Mouse (Mus musculus) heart, embryonic 16.5 days (tissue): ENCODE results near the gene Ifngr2. TPM values are rescaled to one million over a fixed set of nuclear protein-coding genes. Genes with fewer than 3 reads are reported as not detected.
A peak's percentile ranks its signal among the peaks of the same experiment; 100 is the strongest.

Experiments
- ATAC-seq: fragments of 200-750 bp; cut with Nextera tagmentation; replicated peaks from 2 replicates; pipeline ENCODE4 v1.8.0; 2017; ENCODE audit warnings: moderate number of reproducible peaks; ENCODE audit not compliant: insufficient read depth, low FRiP score; ENCODE audit errors: extremely low read depth
- H3K27ac ChIP-seq: fragments of 300-500 bp; sonication (generic); 2 replicates; pipeline ENCODE4 v1.5.1; 2014; ENCODE audit warnings: mild to moderate bottlenecking, low read length, control low read depth, moderate library complexity
- H3K27me3 ChIP-seq: fragments of 300-500 bp; sonication (generic); 2 replicates; pipeline ENCODE4 v1.6.1; 2014; ENCODE audit warnings: low read length, mixed read lengths; ENCODE audit not compliant: control insufficient read depth, insufficient read depth
- H3K36me3 ChIP-seq: fragments of 300-500 bp; sonication (generic); 2 replicates; pipeline ENCODE4 v1.6.1; 2014; ENCODE audit not compliant: control insufficient read depth, insufficient read depth
- H3K4me1 ChIP-seq: fragments of 300-500 bp; sonication (generic); 2 replicates; pipeline ENCODE4 v1.6.1; 2014; ENCODE audit warnings: low read length, mixed read lengths; ENCODE audit not compliant: control insufficient read depth, insufficient read depth
- H3K4me2 ChIP-seq: fragments of 300-500 bp; sonication (generic); 2 replicates; pipeline ENCODE4 v1.6.1; 2014; ENCODE audit warnings: low read depth, mild to moderate bottlenecking, control low read depth, low read length
- H3K4me3 ChIP-seq: fragments of 300-500 bp; sonication (generic); 2 replicates; pipeline ENCODE4 v1.5.1; 2014; ENCODE audit warnings: mild to moderate bottlenecking, control low read depth, low read length
- H3K9ac ChIP-seq: fragments of 300-500 bp; sonication (generic); 2 replicates; pipeline ENCODE4 v1.6.1; 2014; ENCODE audit warnings: low read length, control low read depth
- H3K9me3 ChIP-seq: fragments of 300-500 bp; sonication (generic); replicated peaks from 2 replicates; pipeline ENCODE4 v1.6.1; 2016; ENCODE audit warnings: low read length; ENCODE audit not compliant: control insufficient read depth
- WGBS: fragments of 180-500 bp; shearing (Covaris S2); extraction: QIAGEN DNeasy Blood & Tissue Kit; methylation state at CpG from one replicate; pipeline ENCODE4 v1.1.7; 2014; 5-methylcytosine and 5-hydroxymethylcytosine counted together
- polyA plus RNA-seq: library from polyadenylated mRNA; unstranded; fragments of >200 nt; fragmentation: Nextera tagmentation; extraction: Ambion mirVana; gene quantifications from 2 replicates; pipeline ENCODE4 v1.2.1, GENCODE M21; 2015

The Ifngr2 gene
- polyA plus RNA-seq, 1 experiment from 2014 or later: 134 TPM

DNA sequence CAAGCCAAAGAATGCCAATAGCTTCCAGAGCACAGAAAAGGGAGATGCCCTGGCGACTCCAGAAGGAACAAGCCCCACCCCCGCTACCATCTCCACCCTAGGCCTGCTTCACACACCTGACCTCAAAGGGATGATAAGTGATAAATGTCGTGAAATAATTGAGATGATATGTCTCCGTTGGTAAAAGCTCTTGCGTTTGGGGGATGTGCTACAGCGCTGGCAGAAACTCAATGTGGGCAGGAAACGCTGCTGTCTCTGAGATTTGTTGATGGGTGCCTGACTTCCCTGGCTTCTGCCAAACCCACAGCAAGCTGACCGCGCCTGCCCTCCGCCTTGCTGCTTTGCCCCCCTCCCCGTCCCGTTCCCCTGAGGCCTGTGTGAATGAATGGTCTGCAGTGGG, 6.8 kb downstream of the Ifngr2 start:
- Histone ChIP-seq H3K9me3 (no peaks in the 10 kb centered on the region), H3K9ac (peak overlapping the region; percentile 59), H3K4me2 (peak overlapping the region; percentile 49), H3K27ac (peak overlapping the region; percentile 66), H3K27me3 (no peaks in the 10 kb centered on the region), H3K36me3 (peaks cover 33% of the 10 kb centered on the region), H3K4me3 (0 out of 2 replicates have a peak overlapping the region, but pooled peaks have one; percentile 15), H3K4me1 (peaks cover 61% of the 10 kb centered on the region)
- no peak for ATAC-seq
- WGBS: 27% methylated on average over 12 of the region's 12 CpGs

DNA sequence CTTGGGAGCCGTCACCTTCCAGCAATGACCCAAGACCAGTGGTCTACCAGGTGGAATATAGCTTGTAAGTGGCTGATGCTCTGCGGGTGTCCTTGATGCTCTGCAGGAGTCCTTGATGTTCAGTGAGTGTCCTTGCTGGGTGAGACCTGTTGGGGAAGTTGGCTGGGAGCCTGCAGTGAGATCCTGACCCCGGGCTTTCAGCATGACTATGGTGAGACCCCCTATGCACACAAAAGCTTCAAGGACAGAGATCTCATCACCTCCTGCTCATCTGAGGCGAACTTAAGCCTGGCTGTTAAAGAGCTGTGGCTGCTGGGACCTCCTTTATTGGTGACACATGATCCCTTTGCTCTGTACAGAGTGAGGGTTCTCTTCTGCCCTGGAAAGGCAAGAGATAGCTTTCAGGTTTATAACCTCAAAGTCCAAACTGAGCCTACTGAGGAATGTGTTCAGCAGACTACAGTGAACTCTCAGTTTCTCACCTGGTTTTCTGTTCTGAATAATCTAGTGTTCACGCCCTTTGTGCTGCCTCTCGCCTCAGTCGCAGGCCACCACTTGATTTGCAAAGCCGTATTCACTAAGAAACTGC, 8.2 kb downstream of the Ifngr2 start:
- Histone ChIP-seq H3K4me2 (no peak overlapping the region), H3K36me3 (peaks cover 43% of the 10 kb centered on the region), H3K27ac (peak overlapping the region; percentile 66), H3K27me3 (no peaks in the 10 kb centered on the region), H3K9ac (no peak overlapping the region), H3K4me3 (no peak overlapping the region), H3K4me1 (peaks cover 47% of the 10 kb centered on the region), H3K9me3 (no peaks in the 10 kb centered on the region)
- ATAC-seq: no peak
- WGBS: 77% methylated on average over 8 of the region's 8 CpGs

DNA sequence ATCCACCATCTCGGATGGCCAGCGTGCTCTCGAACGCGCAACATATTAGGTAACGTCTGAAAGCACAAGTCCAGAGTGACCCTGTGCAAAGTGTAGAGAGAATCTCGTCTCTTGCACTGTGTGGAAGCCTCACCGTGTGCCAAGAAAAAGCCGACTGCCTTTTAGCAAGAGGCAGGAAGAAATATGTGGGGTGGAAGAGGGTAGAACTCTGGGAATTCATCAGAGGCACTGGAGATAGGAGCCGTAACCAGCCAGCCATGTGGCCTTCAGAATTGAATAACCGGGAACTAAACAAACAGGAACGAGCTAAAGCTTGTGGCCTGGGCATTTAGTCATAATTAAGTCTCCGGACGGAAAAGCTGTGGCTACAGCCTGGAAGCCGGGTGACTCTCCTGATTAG, 9.8 kb downstream of the Ifngr2 start:
- peaks cover 57% of the 10 kb centered on the region for H3K36me3 ChIP-seq
- no peak overlapping the region for H3K4me3 ChIP-seq
- peak overlapping the region; percentile 14; the same call in 1 of the 2 replicates for H3K27ac ChIP-seq
- no peaks in the 10 kb centered on the region for H3K9me3 ChIP-seq
- H3K27me3 ChIP-seq: no peaks in the 10 kb centered on the region
- no peak overlapping the region for H3K9ac ChIP-seq
- ATAC-seq: no peak
- H3K4me1 ChIP-seq: peaks cover 39% of the 10 kb centered on the region
- no peak overlapping the region for H3K4me2 ChIP-seq
- 77% methylated on average over 15 of the region's 15 CpGs for WGBS

DNA sequence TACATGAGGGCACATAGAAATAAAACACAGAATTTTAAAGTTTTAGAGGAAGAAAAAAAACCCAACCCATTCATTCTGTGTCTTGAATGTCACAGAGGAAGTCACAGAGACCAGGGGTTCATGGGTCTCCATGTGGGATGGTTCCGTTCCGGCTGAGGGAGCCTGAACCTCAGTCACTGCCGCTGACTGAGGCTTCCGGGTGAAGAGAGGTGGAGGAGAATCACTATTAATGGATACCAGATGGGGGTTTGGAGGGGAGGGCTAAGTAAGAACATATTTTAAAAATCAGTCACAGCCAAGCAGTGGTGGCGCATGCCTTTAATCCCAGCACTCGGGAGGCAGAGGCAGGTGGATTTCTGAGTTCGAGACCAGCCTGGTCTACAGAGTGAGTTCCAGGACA, 10.3 kb downstream of the Ifngr2 start:
- no peak for ATAC-seq
- H3K9ac ChIP-seq: no peak overlapping the region
- H3K36me3 ChIP-seq: peaks cover 59% of the 10 kb centered on the region
- 84% methylated on average over 7 of the region's 7 CpGs for WGBS
- H3K4me2 ChIP-seq: no peak overlapping the region
- H3K27ac ChIP-seq: no peak overlapping the region
- H3K4me3 ChIP-seq: no peak overlapping the region
- H3K27me3 ChIP-seq: no peaks in the 10 kb centered on the region
- H3K9me3 ChIP-seq: no peaks in the 10 kb centered on the region
- peaks cover 34% of the 10 kb centered on the region for H3K4me1 ChIP-seq

DNA sequence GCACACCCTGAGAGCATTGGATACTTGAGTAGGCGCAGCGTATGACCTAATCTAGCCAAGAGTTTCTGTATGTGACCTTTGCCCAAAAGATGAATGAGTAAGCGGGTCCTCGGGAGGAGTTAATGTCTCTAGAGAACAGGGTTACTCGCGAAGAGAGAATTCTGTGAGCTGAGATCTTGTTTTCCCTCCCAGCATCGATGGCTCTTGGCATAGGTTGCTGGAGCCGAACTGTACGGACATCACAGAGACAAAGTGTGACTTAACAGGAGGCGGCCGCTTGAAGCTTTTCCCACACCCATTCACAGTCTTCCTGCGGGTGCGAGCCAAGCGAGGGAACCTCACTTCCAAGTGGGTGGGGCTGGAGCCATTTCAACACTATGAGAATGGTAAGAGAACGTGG, 10.8 kb downstream of the Ifngr2 start:
- ATAC-seq: no peak
- 79% methylated on average over 15 of the region's 15 CpGs for WGBS
- Histone ChIP-seq H3K4me1 (peaks cover 30% of the 10 kb centered on the region), H3K4me3 (no peak overlapping the region), H3K36me3 (peaks cover 62% of the 10 kb centered on the region), H3K27ac (no peak overlapping the region), H3K4me2 (no peak overlapping the region), H3K9me3 (no peaks in the 10 kb centered on the region), H3K27me3 (no peaks in the 10 kb centered on the region), H3K9ac (no peak overlapping the region)

DNA sequence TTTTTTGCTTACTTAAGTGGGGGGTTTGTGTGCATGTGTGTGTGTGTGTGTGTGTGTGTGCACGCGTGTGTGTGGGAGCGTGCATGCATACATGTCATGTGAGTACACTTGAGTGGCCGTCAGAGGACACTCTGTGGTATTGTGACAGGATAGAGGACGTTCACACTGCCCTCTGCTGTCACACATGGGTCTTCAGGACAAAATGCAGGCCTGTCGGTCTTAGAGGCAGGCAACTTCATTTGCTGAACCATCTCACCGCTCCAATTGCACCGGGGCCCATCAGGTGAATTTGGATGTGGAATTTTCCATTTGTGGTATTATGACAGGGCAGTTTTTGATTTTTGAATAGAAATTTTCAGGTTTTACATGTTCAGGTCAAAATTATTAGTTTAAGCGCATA, 14.2 kb downstream of the Ifngr2 start:
- no peak overlapping the region for H3K4me3 ChIP-seq

DNA sequence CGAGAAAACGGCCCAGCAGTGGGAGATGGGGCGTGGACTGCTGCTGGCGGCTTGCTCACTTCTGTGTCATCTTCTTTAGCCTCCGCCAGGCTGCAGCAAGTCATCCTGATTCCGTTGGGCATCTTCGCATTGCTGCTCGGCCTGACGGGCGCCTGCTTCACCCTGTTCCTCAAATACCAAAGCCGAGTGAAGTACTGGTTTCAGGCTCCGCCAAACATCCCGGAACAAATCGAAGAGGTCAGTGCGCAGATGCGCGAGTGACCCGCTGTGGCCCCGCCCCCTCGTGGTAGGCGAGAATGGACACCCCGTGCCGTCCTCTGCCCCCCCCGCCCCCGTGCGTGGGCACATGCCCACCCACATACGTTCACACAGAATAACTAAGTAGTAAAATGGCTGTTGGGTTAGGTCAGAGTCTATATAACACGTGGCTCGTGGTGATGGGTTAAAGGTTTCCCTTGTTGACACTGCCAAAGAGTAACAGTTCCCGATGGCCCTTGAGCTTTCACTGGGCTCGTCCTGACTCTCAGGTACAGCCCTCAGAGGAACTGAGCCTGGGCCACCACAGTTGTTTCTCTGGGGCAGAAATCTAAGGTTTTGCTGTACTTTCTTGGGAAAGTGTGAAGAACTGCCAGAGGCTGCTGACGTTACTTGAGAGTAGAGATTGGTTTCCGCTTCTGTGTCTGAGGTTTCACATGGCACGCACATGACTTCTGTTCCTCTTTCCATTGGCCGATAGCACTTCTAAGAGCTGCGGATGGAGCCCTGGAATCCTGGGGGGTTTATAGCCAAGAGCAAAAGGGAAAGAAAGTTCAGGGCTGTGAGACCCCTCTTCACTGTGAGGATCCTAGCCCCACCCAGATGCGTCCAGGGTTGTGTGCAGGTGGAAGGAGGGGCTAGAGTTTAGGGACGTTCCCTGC, 14.9 kb downstream of the Ifngr2 start:
- Histone ChIP-seq H3K4me3 (no peak overlapping the region), H3K4me1 (peaks cover 13% of the 10 kb centered on the region), H3K36me3 (peaks cover 70% of the 10 kb centered on the region), H3K4me2 (no peak overlapping the region), H3K9ac (no peak overlapping the region), H3K9me3 (no peaks in the 10 kb centered on the region), H3K27ac (no peak overlapping the region), H3K27me3 (no peaks in the 10 kb centered on the region)
- WGBS: 69% methylated on average over 38 of the region's 38 CpGs
- ATAC-seq: no peak

More for the DNA sequence above, 14.2 kb downstream of the Ifngr2 start:
- no peak overlapping the region for H3K27ac ChIP-seq
- H3K9me3 ChIP-seq: no peaks in the 10 kb centered on the region
- H3K4me1 ChIP-seq: peaks cover 14% of the 10 kb centered on the region
- no peaks in the 10 kb centered on the region for H3K27me3 ChIP-seq
- H3K36me3 ChIP-seq: peaks cover 70% of the 10 kb centered on the region
- no peak overlapping the region for H3K4me2 ChIP-seq
- ATAC-seq: peak; percentile 53; the same call in 1 of the 2 replicates
- 44% methylated on average over 9 of the region's 9 CpGs for WGBS
- no peak overlapping the region for H3K9ac ChIP-seq

DNA sequence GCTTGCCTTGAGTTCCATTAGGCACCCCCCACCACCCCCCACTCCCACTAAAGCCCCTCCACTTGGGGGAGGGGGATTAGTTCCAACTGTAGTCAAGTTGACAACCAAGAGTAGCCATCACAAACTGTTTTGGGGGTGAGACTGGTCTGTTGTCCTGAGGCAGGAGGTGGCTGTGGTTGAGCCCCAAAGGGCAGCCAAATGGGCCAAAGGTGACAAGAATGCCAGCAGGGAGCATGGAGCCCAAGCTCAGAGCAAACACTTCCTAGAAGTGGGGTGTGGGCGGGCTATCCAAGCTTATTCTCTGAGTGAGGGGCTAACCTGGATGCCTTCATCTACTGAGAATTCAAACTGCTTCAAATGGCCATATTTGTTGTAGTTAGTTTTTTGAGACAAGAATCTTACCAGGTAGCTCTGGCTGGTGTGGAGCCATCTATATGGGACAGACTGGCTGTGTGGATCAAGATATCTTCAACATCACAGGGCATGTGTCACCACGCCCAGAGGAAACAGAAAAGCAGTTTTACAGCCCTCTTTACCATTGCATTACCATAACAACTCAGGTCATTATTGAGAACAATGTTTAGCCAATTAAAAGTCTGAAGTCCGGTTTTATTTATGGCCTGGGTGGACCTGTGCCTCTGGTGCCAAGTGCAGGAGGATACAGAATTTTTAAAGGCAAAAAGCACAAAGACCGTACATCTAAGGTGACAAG, 17.9 kb downstream of the Ifngr2 start:
- H3K4me2 ChIP-seq: no peak overlapping the region
- H3K9me3 ChIP-seq: no peaks in the 10 kb centered on the region
- H3K36me3 ChIP-seq: peaks cover 46% of the 10 kb centered on the region
- H3K4me3 ChIP-seq: no peak overlapping the region
- 86% methylated on average over 4 of the region's 4 CpGs for WGBS
- no peak for ATAC-seq
- no peaks in the 10 kb centered on the region for H3K27me3 ChIP-seq
- peaks cover 13% of the 10 kb centered on the region for H3K4me1 ChIP-seq
- no peak overlapping the region for H3K27ac ChIP-seq
- H3K9ac ChIP-seq: no peak overlapping the region
